Mouse (Mus musculus): Measurements from ENCODE around the gene Gcnt1.

Gene Gcnt1

DNA sequence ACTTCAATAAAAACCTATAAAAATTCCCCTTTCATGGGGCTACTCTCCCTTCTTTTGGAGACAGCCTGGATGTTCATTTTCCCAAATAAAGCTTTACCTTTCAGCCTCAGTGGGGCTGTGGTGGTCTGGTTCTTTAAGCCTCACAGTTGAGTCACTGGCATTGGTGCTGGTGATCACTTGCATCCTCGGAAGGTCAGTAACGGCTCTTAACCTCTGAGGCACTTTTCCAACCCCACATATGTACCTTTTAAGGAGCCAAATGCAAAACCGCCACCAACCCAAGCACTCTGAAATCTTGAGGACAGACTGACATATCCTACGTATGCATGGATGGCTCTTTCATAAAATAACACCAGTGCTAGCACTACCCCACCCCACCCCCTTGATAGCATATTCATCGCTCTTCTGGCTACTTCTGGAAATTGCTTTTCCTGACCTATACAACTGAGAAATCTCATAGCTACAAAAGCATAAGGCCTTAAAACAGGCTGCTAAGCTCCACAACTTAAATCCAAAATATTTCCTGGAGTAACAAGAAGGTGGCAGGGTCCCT is 48.9 kb downstream of the Gcnt1 start:
- no peak for DNase-seq (ENCODE audit: low read depth, low spot score)

DNA sequence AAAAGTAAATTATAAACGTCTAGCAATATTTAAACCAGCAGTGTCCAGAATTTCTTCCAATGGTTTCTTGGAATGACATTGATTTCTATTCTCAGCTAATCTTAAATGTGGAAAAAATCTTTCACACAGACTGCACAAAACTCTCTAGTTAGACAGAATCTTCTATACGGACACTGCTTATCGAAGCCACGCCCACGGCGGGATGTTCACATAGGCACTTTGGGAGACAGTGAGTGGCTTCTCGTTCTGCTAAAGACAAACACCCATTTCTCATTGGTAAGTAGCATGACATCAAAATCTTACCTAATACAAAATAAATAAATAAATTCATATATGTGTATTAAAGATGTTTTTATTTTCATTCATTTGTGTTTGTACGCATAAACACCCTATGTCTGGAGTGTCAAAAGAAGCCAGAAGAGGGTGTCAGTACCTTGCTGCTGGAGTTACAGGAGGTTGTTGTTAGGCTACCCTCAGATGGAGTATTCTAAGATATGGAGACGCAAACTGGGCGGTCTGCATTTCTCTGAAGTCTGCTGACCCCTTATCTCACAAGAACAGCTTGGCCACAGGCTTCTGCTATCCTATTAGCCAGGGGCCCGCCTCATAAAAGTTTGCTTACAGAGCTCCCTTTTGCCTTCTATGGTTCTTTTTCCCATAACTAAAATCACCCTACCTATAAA is 49.5 kb downstream of the Gcnt1 start:
- DNase-seq (ENCODE audit: low read depth, low spot score) = no peak

DNA sequence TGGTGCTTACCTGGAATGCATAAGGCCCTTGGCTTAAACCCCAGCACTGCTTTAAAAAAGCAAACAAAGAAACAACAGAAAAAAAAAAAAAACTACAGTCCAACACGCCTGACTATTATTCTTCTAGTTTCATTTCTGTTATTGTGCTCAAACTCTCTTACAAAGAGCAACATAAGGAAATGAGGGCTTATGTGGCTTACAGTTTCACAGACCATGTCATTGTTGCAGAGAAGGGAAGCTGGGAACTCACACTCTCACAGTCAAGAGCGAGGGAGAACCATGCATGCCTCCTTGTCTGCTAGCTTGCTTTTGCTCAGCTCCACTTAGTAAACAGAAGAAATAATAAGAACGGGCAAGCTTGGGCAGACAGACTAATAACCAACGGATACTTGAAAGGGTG is 52.9 kb downstream of the Gcnt1 start:
- DNase-seq (ENCODE audit: low read depth, low spot score) = no peak

DNA sequence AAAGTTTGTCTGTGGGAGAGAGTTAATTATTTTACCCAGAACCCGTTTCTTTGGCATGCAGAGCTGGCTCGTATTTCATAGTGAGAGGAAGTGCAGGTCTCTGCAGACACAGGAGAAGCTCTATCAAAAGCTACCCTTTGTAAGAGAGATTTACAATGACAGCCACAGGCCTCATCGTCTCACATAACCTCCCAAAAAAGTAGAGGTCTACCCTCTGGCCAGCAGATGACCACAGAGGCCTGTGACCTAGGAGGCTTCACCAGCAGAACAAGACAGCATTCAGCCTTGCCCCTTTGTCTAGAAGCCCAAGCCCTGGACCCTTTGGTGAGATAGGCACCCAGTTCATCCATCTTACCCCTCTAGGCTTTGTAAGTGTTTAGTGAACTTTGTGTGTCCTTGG is 53.9 kb downstream of the Gcnt1 start:
- no peak for DNase-seq (ENCODE audit: low read depth, low spot score)

DNA sequence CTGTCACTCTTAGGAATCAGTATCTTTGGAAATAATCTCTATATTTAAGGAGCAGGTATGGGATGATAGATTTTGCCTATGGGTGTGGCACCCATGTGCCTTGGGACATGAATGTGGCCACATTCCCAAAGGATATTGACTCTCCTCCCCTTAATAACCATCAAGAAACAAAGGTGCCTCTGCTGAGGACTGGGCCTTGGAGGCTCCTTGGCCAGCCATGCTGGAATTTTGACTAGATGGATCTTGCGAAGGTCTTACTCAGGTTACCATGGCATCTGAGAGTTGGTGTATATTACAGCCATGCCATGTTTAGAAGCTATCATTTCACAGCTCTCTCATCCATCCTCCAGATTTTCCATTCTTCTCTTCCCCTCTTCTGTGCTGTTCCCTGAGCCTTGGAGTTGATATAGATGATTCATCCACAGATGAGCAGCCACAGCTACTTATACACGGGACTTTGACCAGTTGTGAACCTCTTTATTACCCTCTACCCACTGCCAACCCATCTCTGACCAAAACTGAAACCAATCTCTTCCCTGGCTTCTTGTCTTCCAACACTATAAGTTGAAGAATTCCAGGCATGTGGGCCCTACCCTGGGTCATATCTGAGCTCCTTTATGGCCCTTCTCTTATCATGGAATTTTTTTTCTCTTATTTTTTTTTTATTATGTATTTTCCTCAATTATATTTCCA is 56.2 kb downstream of the Gcnt1 start:
- DNase-seq (ENCODE audit: low read depth, low spot score) = no peak

DNA sequence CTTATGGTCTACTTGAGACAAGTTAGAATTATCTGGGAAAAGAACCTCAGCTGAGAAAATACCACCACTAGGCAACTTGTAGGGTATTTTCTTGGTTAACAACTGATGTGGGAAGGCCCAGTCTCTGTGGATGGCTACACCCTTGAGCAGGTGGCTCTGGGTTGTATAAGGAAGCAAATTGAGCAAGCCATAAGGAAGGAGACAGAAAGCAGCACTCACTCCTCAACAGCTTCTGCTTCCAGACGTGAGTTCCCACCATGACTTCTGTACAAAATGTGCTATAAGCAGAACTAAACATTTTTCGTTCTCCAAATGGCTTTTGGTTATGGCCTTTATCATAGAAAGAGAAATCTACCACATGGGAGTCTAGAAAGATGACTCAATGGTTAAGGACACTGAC is 58.2 kb downstream of the Gcnt1 start:
- DNase-seq (ENCODE audit: low read depth, low spot score) = no peak

DNA sequence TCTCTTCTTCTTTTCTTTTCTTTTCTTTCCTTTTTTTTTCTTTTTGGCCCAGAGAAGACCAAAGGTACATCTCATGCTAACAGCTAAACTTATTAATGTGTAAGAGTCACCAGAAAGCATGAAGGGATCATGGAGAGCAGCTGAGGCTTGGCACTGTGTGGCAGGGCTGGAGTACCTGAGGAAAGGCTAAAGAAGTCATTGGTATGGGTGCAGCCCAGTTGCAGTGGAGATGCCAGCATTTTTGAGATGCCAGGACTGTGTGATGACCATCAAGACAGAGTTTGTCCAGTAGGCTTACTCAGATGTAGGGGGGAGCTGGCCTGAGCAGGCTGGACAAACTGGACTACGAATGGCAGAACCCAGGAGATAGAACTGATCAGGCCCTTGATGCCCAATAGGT is 58.9 kb downstream of the Gcnt1 start:
- DNase-seq (ENCODE audit: low read depth, low spot score) = no peak

DNA sequence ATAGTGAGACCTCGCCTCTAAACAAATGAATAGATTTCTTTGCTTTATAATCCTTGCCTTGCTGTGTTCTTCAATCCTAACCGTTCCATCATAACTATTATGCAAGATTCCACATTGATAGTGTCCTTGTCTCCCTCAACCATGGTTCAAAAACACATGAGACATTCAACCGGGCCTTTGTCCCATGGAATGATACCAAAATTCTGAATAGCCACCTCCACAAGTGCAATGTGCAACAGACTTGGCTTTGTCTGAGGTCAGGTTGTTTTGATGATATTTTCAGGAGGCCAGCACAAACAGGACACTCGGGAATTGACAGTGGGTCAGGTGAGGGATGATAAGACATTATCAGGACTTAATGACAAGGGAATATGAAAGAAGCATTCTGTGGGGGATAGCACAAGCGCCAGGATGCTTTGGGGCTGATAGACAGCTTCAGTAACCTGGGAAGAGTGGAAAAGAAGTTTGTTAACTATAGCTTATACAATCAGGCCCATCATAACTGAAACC is 59.9 kb downstream of the Gcnt1 start:
- DNase-seq (ENCODE audit: low read depth, low spot score) = no peak

DNA sequence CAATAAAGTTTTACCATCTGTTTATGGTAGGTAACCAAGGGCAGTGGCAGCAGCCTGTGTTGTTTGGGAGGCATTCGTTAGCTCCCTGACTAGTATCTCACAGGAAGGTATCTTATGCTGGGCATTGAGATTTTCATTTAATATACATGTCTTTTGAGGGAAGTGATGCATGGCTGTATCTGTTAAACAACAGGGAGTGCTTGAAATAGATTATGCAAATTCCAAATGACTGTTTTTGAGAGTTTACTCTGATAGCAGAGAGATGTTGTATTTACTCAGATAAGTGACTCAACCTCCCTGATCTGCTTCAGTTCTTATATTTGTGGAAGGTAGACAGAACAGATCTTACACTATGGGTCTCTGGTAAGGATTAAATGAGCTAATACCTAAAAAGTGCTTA is 61.1 kb downstream of the Gcnt1 start:
- DNase-seq (ENCODE audit: low read depth, low spot score) = no peak

DNA sequence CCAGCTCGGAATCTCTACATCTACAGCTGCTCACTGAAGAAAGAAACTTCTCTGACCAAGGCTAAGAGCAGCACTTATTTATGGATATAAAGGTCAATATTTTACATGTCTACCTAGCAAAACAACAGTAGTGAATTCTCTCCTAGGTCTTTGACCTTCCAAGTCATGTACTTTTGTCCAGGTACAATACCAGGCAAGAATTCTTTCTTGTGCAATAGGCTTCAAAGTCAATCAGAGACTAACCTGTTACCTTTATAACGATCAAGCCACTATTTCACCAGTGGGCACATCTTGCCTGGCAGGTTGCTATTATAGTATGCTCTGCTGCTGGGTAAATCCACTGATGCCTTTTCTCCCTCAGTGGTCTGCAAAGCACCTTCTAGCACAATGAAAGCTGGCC is 61.6 kb downstream of the Gcnt1 start:
- DNase-seq (ENCODE audit: low read depth, low spot score) = no peak

DNA sequence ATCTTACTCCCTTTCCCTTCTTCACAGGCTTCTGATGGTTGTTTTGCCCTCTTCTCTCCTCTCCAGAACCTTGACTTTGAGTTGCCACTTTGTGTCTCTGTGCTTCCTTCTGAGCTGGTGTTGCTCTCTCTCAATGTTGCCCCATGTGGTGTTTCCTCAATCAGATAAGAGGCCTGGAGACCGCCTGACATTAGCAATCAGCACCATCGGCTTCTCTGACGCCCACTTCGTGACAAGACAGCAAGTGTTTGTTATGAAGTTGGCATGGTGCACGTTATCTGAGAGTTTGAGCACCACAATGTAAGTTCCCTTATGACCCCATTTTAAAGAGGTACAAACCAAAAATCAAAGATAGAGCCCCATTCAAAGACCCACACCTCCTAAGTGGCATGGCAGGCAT is 76.6 kb downstream of the Gcnt1 start:
- DNase-seq (ENCODE audit: low read depth, low spot score) = no peak

DNA sequence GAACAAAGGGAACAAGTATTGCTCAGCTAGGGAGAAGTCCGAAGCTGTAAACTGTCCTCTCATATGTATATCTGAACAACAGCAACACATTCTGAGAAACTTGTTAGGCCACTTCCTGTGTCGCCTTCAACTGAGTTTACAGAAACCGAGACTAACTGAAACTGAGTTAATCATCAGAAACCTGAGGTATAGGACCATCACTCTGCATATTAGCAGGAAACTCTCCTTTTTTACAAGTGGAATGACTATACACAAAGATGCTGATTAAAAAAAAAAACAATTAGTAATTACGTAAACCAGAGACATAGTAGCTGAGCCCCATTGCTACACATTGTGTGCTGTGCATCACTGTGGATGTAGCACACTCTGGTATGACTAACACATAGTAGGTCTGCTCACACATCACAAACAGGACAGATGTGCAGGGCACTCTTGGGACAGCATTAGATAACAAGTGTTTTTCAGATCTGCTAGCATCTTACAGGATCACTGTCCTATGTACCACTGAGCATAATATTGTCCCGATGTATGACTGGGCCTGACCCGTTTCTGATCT is 77.4 kb downstream of the Gcnt1 start:
- DNase-seq (ENCODE audit: low read depth, low spot score) = no peak

DNA sequence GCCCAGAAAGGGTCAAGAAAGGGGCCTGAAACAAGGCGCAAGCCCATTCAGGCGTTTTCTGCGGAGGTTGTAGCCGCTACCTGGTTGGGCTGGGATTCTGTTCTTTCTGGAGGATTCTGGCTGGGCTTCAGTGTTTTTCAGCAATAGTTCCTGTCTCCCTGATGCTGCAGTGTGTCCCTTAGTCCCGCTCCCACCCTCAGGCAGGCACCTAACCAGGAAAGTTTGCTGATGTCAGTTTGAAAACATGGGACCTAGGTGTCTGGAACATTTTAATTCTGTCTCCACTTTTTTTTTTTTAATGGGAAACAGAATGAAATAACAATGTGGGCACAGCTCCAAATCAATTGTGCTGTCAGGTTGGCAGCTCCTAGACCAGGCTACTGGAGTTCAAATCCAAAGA is 78.5 kb downstream of the Gcnt1 start:
- no peak for DNase-seq (ENCODE audit: low read depth, low spot score)

DNA sequence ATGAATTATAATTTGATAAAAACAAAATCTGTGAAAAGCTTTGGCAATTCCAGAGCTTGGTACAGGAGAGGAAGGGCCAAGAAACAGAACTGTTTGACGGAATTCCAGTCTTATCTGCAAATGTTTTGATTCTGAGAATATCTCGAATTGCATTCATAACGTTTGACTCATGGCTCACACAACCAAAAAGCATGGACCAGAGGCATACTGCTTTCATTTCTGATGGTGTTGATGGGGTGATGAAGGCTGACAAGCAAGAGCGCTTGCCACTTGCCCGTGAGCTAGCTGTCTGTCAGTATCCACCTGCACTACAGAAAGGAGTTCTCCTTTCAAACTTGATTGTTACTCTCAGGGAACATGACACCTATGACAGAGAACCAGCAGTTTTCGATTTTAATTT is 83.1 kb downstream of the Gcnt1 start:
- DNase-seq (ENCODE audit: low read depth, low spot score) = no peak

DNA sequence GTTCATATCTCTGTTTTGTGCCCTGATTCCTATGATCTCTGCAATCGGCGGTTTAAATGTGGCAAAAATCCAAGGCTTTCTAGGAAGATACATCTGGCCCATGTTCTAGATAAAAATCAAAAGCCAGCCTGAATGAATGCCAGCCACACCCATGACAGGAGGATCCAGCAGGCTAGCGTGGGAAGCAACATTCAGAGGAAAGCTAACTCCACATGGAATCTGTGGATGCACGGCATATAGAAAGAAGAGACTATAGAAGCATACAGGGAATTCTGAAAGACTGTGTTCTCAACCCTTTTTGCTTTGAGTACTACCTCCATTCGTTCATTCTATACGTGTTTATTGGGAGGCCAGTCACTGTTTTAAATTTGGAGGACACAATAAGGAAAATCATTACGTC is 86.6 kb downstream of the Gcnt1 start:
- DNase-seq (ENCODE audit: low read depth, low spot score) = no peak

DNA sequence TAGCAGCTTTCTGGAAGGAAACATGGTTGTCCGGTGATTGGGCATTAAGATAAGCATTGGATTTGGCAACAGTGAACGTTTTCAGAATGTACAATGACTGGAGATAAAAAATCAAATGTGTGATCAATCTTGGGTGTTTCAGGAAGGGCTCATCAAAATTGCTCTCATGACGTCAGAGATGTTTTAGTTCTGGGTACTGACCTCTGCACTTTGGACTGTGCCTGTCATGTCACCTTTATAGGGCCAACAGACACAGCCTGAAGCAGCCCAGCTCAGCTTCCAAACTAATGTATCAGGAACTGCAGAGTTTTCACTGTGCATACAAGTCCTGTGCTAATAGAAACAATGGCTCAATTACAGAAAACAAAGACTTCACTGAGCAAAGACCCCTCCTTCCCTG is 89.3 kb downstream of the Gcnt1 start:
- no peak for DNase-seq (ENCODE audit: low read depth, low spot score)

DNA sequence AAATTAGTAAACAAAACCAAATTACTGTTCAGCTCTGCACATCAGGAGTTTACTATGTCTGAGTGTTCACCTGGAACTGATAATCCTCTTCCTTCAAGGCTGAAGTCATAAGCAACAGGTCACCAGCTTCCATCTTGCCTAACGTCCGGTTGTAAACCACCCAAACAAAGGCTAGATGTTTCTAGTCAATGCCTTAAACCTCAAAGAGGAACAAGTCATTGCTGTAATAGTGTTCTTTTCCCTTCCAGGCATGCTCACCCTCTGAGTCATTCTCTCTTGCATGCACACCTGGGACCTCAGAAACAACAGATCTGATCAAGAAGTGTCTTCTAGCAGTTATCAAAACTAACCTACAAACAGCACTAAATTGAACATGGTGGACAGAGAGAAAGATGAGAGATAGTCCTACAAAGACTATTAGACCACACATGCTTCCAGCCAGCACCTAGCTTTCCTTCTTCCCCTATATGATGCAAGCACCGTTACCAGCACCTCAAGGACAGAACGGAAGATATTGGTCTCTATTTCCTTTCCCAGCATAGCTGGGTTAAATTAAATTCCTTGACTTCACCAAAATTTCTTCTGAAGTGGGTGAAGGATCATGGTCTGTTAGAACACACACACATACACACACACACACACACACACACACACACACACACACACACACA is 94.1 kb downstream of the Gcnt1 start:
- DNase-seq (ENCODE audit: low read depth, low spot score) = no peak
